Mouse (Mus musculus) lung, postnatal 0 days (tissue): ENCODE results near the gene Arhgap15.

Experiments
- CTCF ChIP-seq: IDR thresholded peaks from 2 replicates; pipeline ENCODE4 v1.5.1; 2016; ENCODE audit warnings: antibody characterized with exemption, mild to moderate bottlenecking
- EP300 ChIP-seq: IDR thresholded peaks from 2 replicates; pipeline ENCODE4 v1.6.1; 2016; ENCODE audit warnings: antibody characterized with exemption, mild to moderate bottlenecking, control low read depth

- TF ChIP-seq CTCF (no peak), EP300 (no peak)
These were observed 562.6 kb downstream of the Arhgap15 start for GRCm38 (mm10) chr2:44311216-44311615.
